Mouse (Mus musculus) gastrocnemius, adult 2 months (tissue): ENCODE data around the gene Hint1. TPM values are rescaled to one million over a fixed set of nuclear protein-coding genes. Genes with fewer than 3 reads are reported as not detected.
A peak's percentile ranks its signal among the peaks of the same experiment; 100 is the strongest.
"Not testable (repeated sequence)": the region's sequence is repeated elsewhere in the genome, so short reads cannot be mapped to it uniquely, and the experiment has no call there.

Experiments used
- DNase-seq: peaks from one replicate; pipeline ENCODE4 v3.0.0; 2022
- H3K27ac ChIP-seq: fragments of 200-600 bp; 2 replicates; pipeline ENCODE4 v1.8.1; 2022; ENCODE audit warnings: mild to moderate bottlenecking
- H3K4me3 ChIP-seq: fragments of 200-600 bp; 2 replicates; pipeline ENCODE4 v1.8.1; 2022; ENCODE audit warnings: mild to moderate bottlenecking, moderate library complexity
- CTCF ChIP-seq: fragments of 200-600 bp; IDR thresholded peaks from 2 replicates; pipeline ENCODE4 v1.8.1; 2022; ENCODE audit warnings: antibody characterized with exemption, mild to moderate bottlenecking, moderate library complexity
- intact Hi-C: fragments of 180-260 bp; cut with DNase I; formaldehyde crosslinking; loops from one replicate; pipeline ENCODE4 v1.15.1; 2025
- total RNA-seq, 2 experiments: library from RNA; stranded (reverse); gene quantifications; 2 replicates each; pipeline ENCODE4 v1.2.3; 2021

Gene Hint1
- total RNA-seq, 2 experiments from 2014 or later: 186 to 220 TPM

GRCm38 (mm10) chr11:54845470-54846442 lies 20.4 kb upstream of the Hint1 start:
- no peak for DNase-seq
- TF ChIP-seq CTCF: no peak
- Histone ChIP-seq H3K4me3 (no peak overlapping the region), H3K27ac (peak overlapping the region; percentile 49; the same call in 1 of the 2 replicates)
- intact Hi-C loops: no loop called here

DNA sequence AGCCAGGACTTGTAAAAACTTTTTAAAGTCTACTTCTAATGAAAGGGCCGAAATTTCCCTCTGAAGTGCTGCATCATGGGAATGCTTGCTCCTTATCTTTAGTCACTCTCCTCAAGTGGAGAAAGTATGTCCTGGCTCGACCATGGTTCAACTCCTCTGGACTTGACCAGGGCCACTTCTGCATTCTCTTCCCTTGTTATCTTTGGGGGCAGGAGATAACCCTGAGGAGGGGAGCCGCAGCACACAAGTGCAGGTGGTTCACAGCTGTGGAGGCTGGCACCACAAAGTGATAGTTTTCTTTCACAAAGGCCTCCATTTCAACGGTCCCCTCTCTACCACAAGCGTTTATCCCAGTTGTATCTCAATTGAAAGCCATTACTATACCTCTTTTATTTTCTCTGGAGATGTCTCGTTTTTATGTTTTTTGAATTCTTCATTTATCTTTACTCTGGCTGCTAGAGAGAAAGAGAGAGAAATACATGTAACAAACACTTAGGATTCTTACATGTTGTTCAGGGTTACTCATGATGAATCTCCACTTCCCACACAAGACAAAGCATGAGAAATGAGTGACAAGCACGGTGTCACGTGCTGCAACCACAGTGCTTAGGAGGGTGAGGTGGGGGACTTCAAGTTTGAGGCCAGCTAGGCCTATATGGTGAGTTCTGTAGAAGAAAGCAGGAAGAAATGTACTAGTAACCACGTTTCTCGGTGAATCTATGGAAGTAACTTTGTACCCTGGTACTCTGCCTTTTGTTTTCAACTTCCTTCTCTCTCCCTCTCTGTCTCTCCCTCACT lies 16.0 kb upstream of the Hint1 start:
- intact Hi-C loops: no loop called here
- DNase-seq: no peak
- no peak for TF ChIP-seq CTCF
- H3K4me3 ChIP-seq: no peak overlapping the region
- H3K27ac ChIP-seq: no peak overlapping the region

DNA sequence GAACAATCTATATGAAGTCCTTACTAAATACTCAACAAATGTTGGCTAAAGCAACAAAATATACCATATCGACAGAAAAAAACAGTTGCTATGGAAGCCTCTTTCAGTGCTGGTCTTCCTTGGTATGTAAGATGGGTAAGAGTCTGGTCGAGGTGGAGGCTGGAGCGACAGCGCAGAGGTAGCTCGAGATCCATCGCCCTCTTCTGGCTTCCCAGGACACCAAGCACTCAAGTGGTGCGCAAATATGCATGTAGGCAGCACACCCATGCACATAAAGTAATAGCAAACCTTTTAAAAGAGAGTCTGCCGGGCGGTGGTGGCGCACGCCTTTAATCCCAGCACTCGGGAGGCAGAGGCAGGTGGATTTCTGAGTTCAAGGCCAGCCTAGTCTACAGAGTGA lies 14.5 kb upstream of the Hint1 start:
- Histone ChIP-seq H3K4me3 (no peak overlapping the region), H3K27ac (no peak overlapping the region)
- intact Hi-C loops: no loop called here
- no peak for DNase-seq
- TF ChIP-seq CTCF: no peak

- DNase-seq, H3K27ac ChIP-seq, H3K4me3 ChIP-seq: not testable (repeated sequence)
- intact Hi-C loops: loop anchor here (1.0 kb wide), 1 partner anchor 156 kb away; no protein-coding TSS in a partner anchor
These were observed 7.3 kb upstream of the Hint1 start for GRCm38 (mm10) chr11:54858880-54859279.

GRCm38 (mm10) chr11:54859322-54860165 lies 6.6 kb upstream of the Hint1 start:
- intact Hi-C loops: loop anchor here (1.0 to 2.0 kb wide), 2 partner anchors 73 to 156 kb away; partner anchors contain the start of gene Cdc42se2
- peak; percentile 60 for TF ChIP-seq CTCF
- no peak for DNase-seq
- Histone ChIP-seq H3K27ac (peak overlapping the region; percentile 96), H3K4me3 (peak overlapping the region; percentile 82)

- TF ChIP-seq CTCF: peak; percentile 0; the same call in 1 of the 2 replicates
- intact Hi-C loops: loop anchor here (2.0 kb wide), 1 partner anchor 74 kb away; the partner anchor contains the start of gene Cdc42se2
- DNase-seq: peak; percentile 98
- H3K4me3 ChIP-seq: peak within 1 kb of the TSS; percentile 82
- H3K27ac ChIP-seq: peak within 1 kb of the TSS; percentile 96
These were observed 5.7 kb upstream of the Hint1 start, which contains the start of gene Lyrm7 for GRCm38 (mm10) chr11:54860256-54861038. Gene Lyrm7 (minus strand): TSS chr11:54860916.

- H3K4me3 ChIP-seq: peak overlapping the region; percentile 82
- intact Hi-C loops: loop anchor here (2.0 kb wide), 1 partner anchor 75 kb away; the partner anchor contains the start of gene Cdc42se2
- no peak for DNase-seq
- TF ChIP-seq CTCF: no peak
- H3K27ac ChIP-seq: peak overlapping the region; percentile 96; the same call in 1 of the 2 replicates
These were observed 4.4 kb upstream of the Hint1 start for GRCm38 (mm10) chr11:54861471-54862420.

DNA sequence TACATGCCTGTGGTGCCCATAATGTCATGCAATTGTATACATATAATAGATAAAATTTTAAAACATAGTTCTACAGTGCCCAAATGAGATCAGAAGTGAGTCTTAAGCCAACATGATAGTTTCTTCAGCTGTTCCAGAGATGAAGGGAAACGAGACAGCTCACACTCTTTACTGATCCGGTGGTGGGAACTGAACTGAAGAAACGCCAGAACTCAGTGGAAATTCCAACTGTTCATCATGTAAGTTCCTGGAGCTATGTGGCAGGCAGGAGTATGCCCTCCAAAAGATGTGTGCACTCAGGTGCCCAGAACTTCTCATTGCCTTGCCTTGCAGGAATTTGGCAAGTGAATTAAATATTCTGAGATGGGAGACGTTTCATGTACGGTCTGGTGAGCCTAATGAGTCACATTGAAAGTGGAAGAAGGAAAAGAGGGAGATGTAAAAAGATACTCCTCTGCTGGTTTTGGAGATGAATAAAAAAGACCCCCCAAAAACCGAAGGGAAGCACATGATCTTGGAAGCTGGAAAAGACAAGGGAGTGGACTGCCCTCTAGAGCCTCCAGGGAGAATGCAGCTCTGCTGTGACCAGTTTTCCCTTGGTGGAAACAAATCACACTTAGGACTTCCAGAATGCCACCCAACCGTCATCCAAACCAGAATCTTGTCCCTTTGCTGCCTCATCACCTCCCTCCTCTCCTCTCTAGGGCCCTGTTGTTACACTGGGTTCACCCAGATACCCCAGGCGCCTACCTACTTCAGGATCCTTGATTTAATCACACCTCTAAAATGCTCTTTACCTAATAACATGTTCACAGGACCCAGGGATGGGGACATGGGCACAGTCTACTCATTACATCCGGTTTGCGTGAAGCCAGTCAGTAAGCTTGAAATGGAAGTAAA lies 3.3 kb upstream of the Hint1 start:
- intact Hi-C loops: no loop called here
- TF ChIP-seq CTCF: peak; percentile 90
- DNase-seq: peak; percentile 59
- H3K4me3 ChIP-seq: peak overlapping the region; percentile 53
- H3K27ac ChIP-seq: 0 out of 2 replicates have a peak overlapping the region, but pooled peaks have one; percentile 29

DNA sequence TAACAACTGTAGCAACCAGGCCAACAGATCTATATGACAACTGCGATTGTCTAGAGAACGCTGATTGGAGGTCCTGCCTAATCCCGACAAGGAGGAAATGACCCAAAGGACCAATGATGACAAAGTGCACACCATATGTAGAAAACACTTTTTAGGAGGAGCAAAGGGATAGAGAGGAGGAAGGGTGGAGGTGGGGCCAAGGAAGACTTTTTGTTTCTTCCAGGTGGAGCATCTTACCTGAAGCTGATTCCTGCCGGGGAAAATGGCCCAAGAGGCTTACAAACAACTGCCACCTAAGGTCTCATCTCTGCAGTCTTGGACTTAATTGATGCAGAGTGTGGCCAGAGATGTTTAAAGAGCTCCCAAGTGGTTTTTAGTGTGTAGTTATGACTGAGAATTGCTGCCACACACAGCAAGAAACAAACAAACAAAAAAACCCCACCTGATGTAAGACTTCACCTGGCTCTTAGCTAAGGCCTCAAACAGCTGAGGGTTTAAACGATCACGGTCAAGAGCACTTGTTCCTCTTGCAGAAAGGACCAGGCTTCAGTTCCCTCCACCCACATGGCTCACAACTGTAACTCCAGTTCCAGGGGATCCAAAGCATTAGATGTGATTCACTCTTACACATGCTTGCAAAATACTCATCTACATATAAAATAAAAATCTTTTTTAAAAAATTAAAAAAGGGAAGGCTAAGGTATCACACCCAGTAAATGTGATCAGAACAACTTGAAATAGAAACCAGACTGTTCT lies 675 bp upstream of the Hint1 start:
- no peak for TF ChIP-seq CTCF
- no peak for DNase-seq
- Histone ChIP-seq H3K27ac (peak overlapping the region; percentile 94), H3K4me3 (peak overlapping the region; percentile 96)
- intact Hi-C loops: no loop called here
